Mouse (Mus musculus): Measurements from ENCODE around the gene Fcrlb. TPM values are rescaled to one million over a fixed set of nuclear protein-coding genes. Genes with fewer than 3 reads are reported as not detected.
A peak's percentile ranks its signal among the peaks of the same experiment; 100 is the strongest.

Gene Fcrlb
- polyA plus RNA-seq, 1 experiment: 0.23 TPM

DNA sequence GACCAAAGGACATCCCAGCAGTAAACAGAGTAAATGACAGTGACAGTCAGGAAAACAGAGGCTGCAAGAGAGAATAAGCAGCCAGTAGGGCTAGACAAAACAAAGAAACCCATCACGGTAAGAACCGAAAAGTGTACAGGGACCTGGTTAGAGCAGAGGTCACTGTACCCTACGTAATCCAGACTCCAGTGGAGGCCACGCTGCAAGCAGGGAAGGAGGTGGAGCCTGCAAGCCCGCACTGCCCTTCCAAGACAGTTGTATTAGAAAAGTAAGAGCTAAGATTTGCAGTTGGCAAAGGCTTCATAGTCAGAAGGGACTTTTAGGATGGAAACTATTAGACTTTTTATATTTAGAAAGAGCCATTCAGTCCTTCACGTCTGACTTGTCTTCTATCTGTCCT, 14.2 kb upstream of the Fcrlb start:
- Histone ChIP-seq H3K4me3 (ENCODE audit: control insufficient read depth, low read depth, low read length) (no peak overlapping the region), H3K27me3 (ENCODE audit: control insufficient read depth, insufficient read depth, low read length) (no peaks in the 10 kb centered on the region), H3K36me3 (ENCODE audit: control insufficient read depth, insufficient read depth, low read length) (no peaks in the 10 kb centered on the region), H3K4me1 (ENCODE audit: control insufficient read depth, insufficient read depth, low read length) (no peaks in the 10 kb centered on the region), H3K27ac (ENCODE audit: control insufficient read depth, insufficient read depth, low read depth, low read length) (no peak overlapping the region)
- TF ChIP-seq CTCF (IDR thresholded peaks at IDR 0.05; ENCODE audit: control insufficient read depth, insufficient read depth, insufficient replicate concordance, low read depth, low read length) (no peak), POLR2A (IDR thresholded peaks at IDR 0.05; ENCODE audit: control insufficient read depth, low read depth, low read length) (no peak)

DNA sequence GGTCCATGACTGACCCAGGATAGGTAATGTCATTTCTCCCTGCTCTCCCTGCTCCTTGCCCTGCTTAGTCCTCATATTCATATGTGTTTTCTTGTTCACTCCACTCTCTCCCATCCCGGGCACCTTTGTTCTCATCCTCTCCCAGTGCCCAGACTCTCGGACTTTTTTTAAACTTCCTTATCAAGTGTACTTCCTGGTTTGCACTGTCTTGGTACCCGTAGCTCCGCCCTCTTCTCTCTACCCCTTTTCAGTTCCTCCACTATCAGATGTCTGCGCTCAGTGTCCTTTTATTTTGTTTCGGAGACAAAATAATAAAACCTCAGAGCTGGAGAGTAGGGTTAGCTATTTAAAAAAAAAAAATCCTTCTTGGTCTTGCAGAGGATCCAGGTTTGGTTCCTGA, 11.7 kb upstream of the Fcrlb start:
- Histone ChIP-seq H3K27ac (ENCODE audit: control insufficient read depth, insufficient read depth, low read depth, low read length) (no peak overlapping the region), H3K27me3 (ENCODE audit: control insufficient read depth, insufficient read depth, low read length) (no peaks in the 10 kb centered on the region), H3K4me3 (ENCODE audit: control insufficient read depth, low read depth, low read length) (no peak overlapping the region; the same call in 1 of the 2 replicates), H3K36me3 (ENCODE audit: control insufficient read depth, insufficient read depth, low read length) (no peaks in the 10 kb centered on the region), H3K4me1 (ENCODE audit: control insufficient read depth, insufficient read depth, low read length) (no peaks in the 10 kb centered on the region)
- TF ChIP-seq CTCF (IDR thresholded peaks at IDR 0.05; ENCODE audit: control insufficient read depth, insufficient read depth, insufficient replicate concordance, low read depth, low read length) (no peak), POLR2A (IDR thresholded peaks at IDR 0.05; ENCODE audit: control insufficient read depth, low read depth, low read length) (no peak)

DNA sequence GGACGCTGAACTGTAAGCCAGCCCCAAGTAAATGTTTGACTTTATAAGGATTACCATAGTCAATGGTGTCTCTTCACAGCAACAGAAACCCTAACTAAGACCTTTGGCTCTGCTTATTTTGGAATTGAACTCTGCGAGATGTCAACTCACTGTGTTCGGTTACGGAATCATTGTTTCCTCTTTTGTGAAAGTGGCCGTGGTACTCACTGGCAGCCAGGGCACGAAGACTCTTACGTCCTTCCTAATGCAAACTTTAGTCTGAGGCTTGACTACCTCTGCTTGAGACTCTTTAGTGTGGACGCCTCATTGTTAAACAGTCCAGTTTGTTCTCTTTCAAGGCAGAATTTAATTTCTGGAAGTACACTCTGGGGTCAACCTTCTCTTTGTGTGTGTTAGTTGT, 6.6 kb upstream of the Fcrlb start:
- Histone ChIP-seq H3K27me3 (ENCODE audit: control insufficient read depth, insufficient read depth, low read length) (no peaks in the 10 kb centered on the region), H3K36me3 (ENCODE audit: control insufficient read depth, insufficient read depth, low read length) (no peaks in the 10 kb centered on the region), H3K4me3 (ENCODE audit: control insufficient read depth, low read depth, low read length) (no peak overlapping the region), H3K27ac (ENCODE audit: control insufficient read depth, insufficient read depth, low read depth, low read length) (no peak overlapping the region), H3K4me1 (ENCODE audit: control insufficient read depth, insufficient read depth, low read length) (no peaks in the 10 kb centered on the region)
- no peak for TF ChIP-seq POLR2A (IDR thresholded peaks at IDR 0.05; ENCODE audit: control insufficient read depth, low read depth, low read length)
- TF ChIP-seq CTCF (IDR thresholded peaks at IDR 0.05; ENCODE audit: control insufficient read depth, insufficient read depth, insufficient replicate concordance, low read depth, low read length): no peak

DNA sequence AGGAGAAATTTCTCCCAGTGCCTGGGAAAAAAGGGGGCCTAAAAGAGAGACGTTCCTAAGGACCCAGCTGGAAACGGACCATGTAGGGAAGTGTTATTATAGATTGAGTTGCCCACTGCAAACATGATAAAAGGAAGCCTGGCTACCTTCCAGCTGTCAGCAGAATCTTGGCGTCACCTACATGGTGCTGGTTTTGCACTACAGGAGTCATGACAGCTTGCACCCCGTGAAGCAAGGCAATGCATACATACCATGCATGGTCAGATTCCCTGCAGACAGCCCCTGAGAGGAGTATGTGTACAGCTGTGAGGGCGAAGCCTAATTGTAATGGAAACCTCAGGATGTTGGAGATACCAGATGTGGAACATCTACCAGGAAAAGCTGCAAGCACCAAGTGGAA, 2.9 kb upstream of the Fcrlb start:
- Histone ChIP-seq H3K36me3 (ENCODE audit: control insufficient read depth, insufficient read depth, low read length) (no peaks in the 10 kb centered on the region), H3K27me3 (ENCODE audit: control insufficient read depth, insufficient read depth, low read length) (no peaks in the 10 kb centered on the region), H3K27ac (ENCODE audit: control insufficient read depth, insufficient read depth, low read depth, low read length) (no peak overlapping the region), H3K4me3 (ENCODE audit: control insufficient read depth, low read depth, low read length) (no peak overlapping the region), H3K4me1 (ENCODE audit: control insufficient read depth, insufficient read depth, low read length) (no peaks in the 10 kb centered on the region)
- TF ChIP-seq CTCF (IDR thresholded peaks at IDR 0.05; ENCODE audit: control insufficient read depth, insufficient read depth, insufficient replicate concordance, low read depth, low read length): no peak
- no peak for TF ChIP-seq POLR2A (IDR thresholded peaks at IDR 0.05; ENCODE audit: control insufficient read depth, low read depth, low read length)

DNA sequence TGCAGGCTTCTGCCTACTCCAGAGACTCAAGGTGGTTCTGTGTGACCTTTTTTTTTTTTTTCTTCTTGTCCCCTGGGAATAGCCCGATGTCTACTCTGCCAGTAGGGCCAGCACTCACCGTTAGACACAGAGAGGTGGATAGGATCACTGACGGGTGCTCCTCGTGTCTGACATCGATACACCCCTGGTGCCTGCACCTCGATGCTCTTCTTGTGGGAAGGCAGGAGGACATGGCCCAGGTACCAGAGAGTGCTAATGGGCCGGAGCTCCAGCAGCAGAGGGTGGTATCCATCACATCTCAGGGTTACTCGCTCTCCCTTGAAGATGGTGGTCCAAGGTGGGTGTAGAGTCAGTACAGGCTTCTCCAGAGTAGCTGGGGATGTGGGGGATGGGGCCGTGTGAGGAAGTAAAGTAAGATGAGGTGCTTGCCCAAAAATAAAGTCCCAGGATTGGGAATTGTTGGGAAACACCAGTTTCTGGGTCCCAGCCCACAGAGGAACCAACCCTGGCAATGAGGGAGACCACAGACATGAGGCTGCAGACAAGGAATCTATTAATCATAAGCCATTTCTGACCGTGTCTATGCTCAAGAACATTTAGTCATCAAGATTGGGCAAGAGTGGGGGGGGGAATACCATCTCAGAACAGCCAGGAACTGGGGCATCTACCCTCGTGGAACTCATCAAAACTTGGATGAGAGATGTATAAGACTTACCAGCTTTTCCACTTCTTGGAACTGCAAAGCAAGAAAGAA, 657 bp downstream of the Fcrlb start:
- no peaks in the 10 kb centered on the region for H3K36me3 ChIP-seq (ENCODE audit: control insufficient read depth, insufficient read depth, low read length)
- no peak overlapping the region for H3K27ac ChIP-seq (ENCODE audit: control insufficient read depth, insufficient read depth, low read depth, low read length)
- no peaks in the 10 kb centered on the region; the same call in 1 of the 2 replicates for H3K27me3 ChIP-seq (ENCODE audit: control insufficient read depth, insufficient read depth, low read length)
- TF ChIP-seq CTCF (IDR thresholded peaks at IDR 0.05; ENCODE audit: control insufficient read depth, insufficient read depth, insufficient replicate concordance, low read depth, low read length): no peak
- no peak for TF ChIP-seq POLR2A (IDR thresholded peaks at IDR 0.05; ENCODE audit: control insufficient read depth, low read depth, low read length)
- H3K4me3 ChIP-seq (ENCODE audit: control insufficient read depth, low read depth, low read length): no peak overlapping the region
- H3K4me1 ChIP-seq (ENCODE audit: control insufficient read depth, insufficient read depth, low read length): peaks cover 14% of the 10 kb centered on the region

DNA sequence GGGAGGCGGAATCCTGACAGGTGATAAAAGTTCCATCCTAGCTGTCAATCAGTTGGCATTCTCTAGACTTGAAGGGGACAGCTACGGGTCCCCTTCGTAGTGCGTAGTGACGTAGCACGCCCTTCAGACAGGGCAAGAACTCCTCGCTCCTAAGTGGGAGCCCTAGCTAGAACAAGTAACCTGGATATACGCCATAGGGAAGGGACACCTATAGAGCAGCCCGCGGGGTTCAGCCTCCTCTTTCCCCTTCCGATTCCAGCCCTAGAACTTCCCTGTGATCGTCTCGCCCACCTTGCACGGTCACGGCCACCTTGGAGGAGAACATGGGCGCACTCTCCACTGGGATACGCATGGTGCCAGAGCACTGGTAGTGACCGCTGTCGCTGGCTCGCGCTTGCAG, 4.4 kb downstream of the Fcrlb start:
- no peaks in the 10 kb centered on the region for H3K36me3 ChIP-seq (ENCODE audit: control insufficient read depth, insufficient read depth, low read length)
- no peak for TF ChIP-seq CTCF (IDR thresholded peaks at IDR 0.05; ENCODE audit: control insufficient read depth, insufficient read depth, insufficient replicate concordance, low read depth, low read length)
- no peak for TF ChIP-seq POLR2A (IDR thresholded peaks at IDR 0.05; ENCODE audit: control insufficient read depth, low read depth, low read length)
- H3K4me1 ChIP-seq (ENCODE audit: control insufficient read depth, insufficient read depth, low read length): peaks cover 14% of the 10 kb centered on the region
- peak overlapping the region; percentile 67 for H3K4me3 ChIP-seq (ENCODE audit: control insufficient read depth, low read depth, low read length)
- no peak overlapping the region for H3K27ac ChIP-seq (ENCODE audit: control insufficient read depth, insufficient read depth, low read depth, low read length)
- no peaks in the 10 kb centered on the region; the same call in 1 of the 2 replicates for H3K27me3 ChIP-seq (ENCODE audit: control insufficient read depth, insufficient read depth, low read length)

DNA sequence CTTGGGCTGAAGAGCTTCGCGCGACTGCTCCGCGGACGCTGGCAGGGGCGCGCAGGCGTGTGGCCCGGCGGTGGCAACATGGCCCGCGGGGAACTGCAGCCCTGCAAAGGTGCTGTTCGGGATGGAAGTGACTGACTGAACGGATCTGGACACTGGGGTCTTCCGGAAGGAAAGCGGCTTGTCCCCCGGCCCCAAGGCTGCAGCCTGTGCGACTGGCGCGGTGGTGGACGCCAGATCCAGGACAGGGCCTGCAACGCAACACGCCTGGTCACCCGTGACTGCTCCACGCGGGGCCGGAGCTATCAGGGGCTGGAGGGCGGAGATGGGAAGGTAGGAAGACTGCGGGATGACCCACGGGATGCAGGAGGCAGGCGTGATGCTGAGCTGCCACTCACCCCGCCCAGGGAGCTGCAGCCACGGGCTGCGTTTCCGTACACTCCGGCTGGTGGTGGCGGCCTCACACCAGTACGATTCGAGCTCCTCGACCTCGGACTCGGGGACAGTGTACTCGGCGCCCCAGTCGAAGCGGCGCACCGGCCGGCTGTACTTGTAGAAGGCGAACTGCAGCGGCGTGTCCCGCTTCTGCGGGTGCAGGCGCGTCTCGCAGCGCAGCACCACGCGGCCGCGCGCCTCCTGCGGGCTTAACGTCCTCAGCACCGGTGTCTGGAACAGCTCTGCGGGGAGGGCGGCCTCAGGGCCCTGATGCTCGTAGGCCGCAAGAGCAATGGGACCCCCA, 5.1 kb downstream of the Fcrlb start:
- Histone ChIP-seq H3K27me3 (ENCODE audit: control insufficient read depth, insufficient read depth, low read length) (no peaks in the 10 kb centered on the region; the same call in 1 of the 2 replicates), H3K4me3 (ENCODE audit: control insufficient read depth, low read depth, low read length) (peak overlapping the region; percentile 67), H3K4me1 (ENCODE audit: control insufficient read depth, insufficient read depth, low read length) (peaks cover 14% of the 10 kb centered on the region), H3K27ac (ENCODE audit: control insufficient read depth, insufficient read depth, low read depth, low read length) (no peak overlapping the region), H3K36me3 (ENCODE audit: control insufficient read depth, insufficient read depth, low read length) (no peaks in the 10 kb centered on the region)
- TF ChIP-seq POLR2A (IDR thresholded peaks at IDR 0.05; ENCODE audit: control insufficient read depth, low read depth, low read length) (no peak), CTCF (IDR thresholded peaks at IDR 0.05; ENCODE audit: control insufficient read depth, insufficient read depth, insufficient replicate concordance, low read depth, low read length) (no peak)

Measured in testis, adult 2 months (tissue).